Mouse (Mus musculus) limb, embryonic 10.5 days (tissue): ENCODE results near the gene Tuba3b. TPM values are rescaled to one million over a fixed set of nuclear protein-coding genes. Genes with fewer than 3 reads are reported as not detected.

ENCODE experiments used
- DNase-seq: peaks from one replicate; pipeline ENCODE4 v3.0.0-alpha.2; 2017; ENCODE audit warnings: low spot score
- H3K27ac ChIP-seq: fragments of 300-500 bp; sonication (generic); 2 replicates; pipeline ENCODE4 v1.5.1; 2016; ENCODE audit warnings: mild to moderate bottlenecking
- H3K27me3 ChIP-seq: fragments of 300-500 bp; sonication (generic); 2 replicates; pipeline ENCODE4 v1.6.1; 2016; ENCODE audit warnings: low read depth, mild to moderate bottlenecking; ENCODE audit not compliant: poor library complexity, severe bottlenecking
- H3K36me3 ChIP-seq: fragments of 300-500 bp; sonication (generic); 2 replicates; pipeline ENCODE4 v1.6.1; 2016; ENCODE audit warnings: mild to moderate bottlenecking, moderate library complexity
- H3K4me1 ChIP-seq: fragments of 300-500 bp; sonication (generic); 2 replicates; pipeline ENCODE4 v1.6.1; 2016
- H3K4me3 ChIP-seq: fragments of 300-500 bp; sonication (generic); 2 replicates; pipeline ENCODE4 v1.5.1; 2016; ENCODE audit warnings: mild to moderate bottlenecking, moderate library complexity
- H3K9me3 ChIP-seq: fragments of 300-500 bp; sonication (generic); replicated peaks from 2 replicates; pipeline ENCODE4 v1.6.1; 2016; ENCODE audit warnings: mild to moderate bottlenecking
- WGBS: fragments of 180-500 bp; shearing (Covaris S2); methylation state at CpG from one replicate; pipeline ENCODE4 v1.1.7; 2016; 5-methylcytosine and 5-hydroxymethylcytosine counted together
- polyA plus RNA-seq: library from polyadenylated mRNA; unstranded; fragments of >200 nt; fragmentation: Nextera tagmentation; extraction: Ambion mirVana; gene quantifications from 2 replicates; pipeline ENCODE4 v1.2.1, GENCODE M21; 2016

The Tuba3b gene
- not detected in 2 replicates for polyA plus RNA-seq

DNA sequence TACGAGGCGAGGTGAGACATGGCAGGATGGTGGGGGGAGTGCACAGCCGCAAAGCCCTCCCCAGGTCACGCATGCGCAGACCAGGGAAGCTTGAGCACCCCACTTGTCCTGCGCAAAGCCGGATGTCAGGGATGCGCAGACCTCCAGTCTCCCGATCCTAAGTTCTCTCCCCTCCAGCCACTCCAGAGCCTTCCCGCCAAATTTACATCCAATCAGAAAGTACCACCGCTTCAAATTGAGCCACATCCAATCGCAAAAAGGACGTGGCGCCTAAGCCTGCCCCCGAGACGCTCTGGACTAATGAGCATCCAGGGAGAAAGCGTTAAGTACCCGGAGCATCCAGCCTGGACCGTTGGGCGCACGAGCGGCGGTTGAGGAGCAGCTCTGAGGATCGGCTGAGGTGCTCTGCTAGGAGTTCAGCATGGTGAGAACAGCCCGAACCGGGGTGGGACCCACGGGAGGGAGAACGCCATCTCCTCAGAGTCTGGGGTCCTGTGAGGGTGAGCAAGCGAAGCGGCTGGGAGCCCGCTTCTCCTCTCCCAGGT, at the start of gene Tuba3b:
Gene Tuba3b (plus strand): TSS at position 92 of the 545 bp plus-strand sequence.
- DNase-seq, result no peak
- Histone ChIP-seq H3K36me3 (no peaks in the 10 kb centered on the region), H3K4me3 (no peak within 1 kb of the TSS), H3K4me1 (0 out of 2 replicates have a peak, but pooled peaks cover 3% of the 10 kb centered on the region), H3K27ac (no peak within 1 kb of the TSS), H3K27me3 (no peaks in the 10 kb centered on the region), H3K9me3 (no peaks in the 10 kb centered on the region)
- WGBS, result 96% methylated on average over 31 of the region's 31 CpGs

GRCm38 (mm10) chr6:145567296-145567695, 48.3 kb upstream of the Tuba3b start:
- 87% methylated on average over 8 of the region's 8 CpGs for WGBS
- no peak for DNase-seq

GRCm38 (mm10) chr6:145567832-145568231, 47.7 kb upstream of the Tuba3b start:
- no peaks in the 10 kb centered on the region for H3K9me3 ChIP-seq
- H3K4me1 ChIP-seq, result peaks cover 24% of the 10 kb centered on the region
- H3K27ac ChIP-seq, result no peak overlapping the region
- DNase-seq, result no peak
- H3K4me3 ChIP-seq, result no peak overlapping the region
- no peaks in the 10 kb centered on the region for H3K27me3 ChIP-seq
- 89% methylated on average over 3 of the region's 3 CpGs for WGBS
- H3K36me3 ChIP-seq, result no peaks in the 10 kb centered on the region

More at GRCm38 (mm10) chr6:145567296-145567695, 48.3 kb upstream of the Tuba3b start:
- peaks cover 24% of the 10 kb centered on the region for H3K4me1 ChIP-seq
- H3K27ac ChIP-seq, result peak overlapping the region; percentile 53; the same call in 1 of the 2 replicates
- no peaks in the 10 kb centered on the region for H3K27me3 ChIP-seq
- H3K4me3 ChIP-seq, result no peak overlapping the region
- no peaks in the 10 kb centered on the region for H3K9me3 ChIP-seq
- H3K36me3 ChIP-seq, result no peaks in the 10 kb centered on the region

- Histone ChIP-seq H3K9me3 (no peaks in the 10 kb centered on the region), H3K27me3 (no peaks in the 10 kb centered on the region), H3K4me3 (no peak overlapping the region), H3K27ac (peak overlapping the region; percentile 30; the same call in 1 of the 2 replicates), H3K4me1 (peaks cover 24% of the 10 kb centered on the region), H3K36me3 (no peaks in the 10 kb centered on the region)
- 94% methylated on average over 3 of the region's 3 CpGs for WGBS
- DNase-seq, result no peak
These were observed 46.9 kb upstream of the Tuba3b start for GRCm38 (mm10) chr6:145568701-145569100.

- Histone ChIP-seq H3K27me3 (no peaks in the 10 kb centered on the region), H3K4me1 (peaks cover 14% of the 10 kb centered on the region), H3K27ac (no peak overlapping the region), H3K9me3 (no peaks in the 10 kb centered on the region), H3K36me3 (no peaks in the 10 kb centered on the region), H3K4me3 (no peak overlapping the region)
- no peak for DNase-seq
- WGBS, result 90% methylated on average over 6 of the region's 6 CpGs
These were observed 42.1 kb upstream of the Tuba3b start for GRCm38 (mm10) chr6:145573250-145574013.

GRCm38 (mm10) chr6:145576762-145577161, 38.8 kb upstream of the Tuba3b start:
- Histone ChIP-seq H3K36me3 (no peaks in the 10 kb centered on the region), H3K4me1 (peaks cover 23% of the 10 kb centered on the region), H3K9me3 (no peaks in the 10 kb centered on the region), H3K27ac (no peak overlapping the region), H3K27me3 (no peaks in the 10 kb centered on the region), H3K4me3 (no peak overlapping the region)
- WGBS, result 96% methylated on average over 4 of the region's 4 CpGs
- no peak for DNase-seq

GRCm38 (mm10) chr6:145578457-145579185, 36.9 kb upstream of the Tuba3b start:
- peaks cover 27% of the 10 kb centered on the region for H3K4me1 ChIP-seq
- H3K27ac ChIP-seq, result peak overlapping the region; percentile 50; the same call in 1 of the 2 replicates
- 45% methylated on average over 10 of the region's 10 CpGs for WGBS

DNA sequence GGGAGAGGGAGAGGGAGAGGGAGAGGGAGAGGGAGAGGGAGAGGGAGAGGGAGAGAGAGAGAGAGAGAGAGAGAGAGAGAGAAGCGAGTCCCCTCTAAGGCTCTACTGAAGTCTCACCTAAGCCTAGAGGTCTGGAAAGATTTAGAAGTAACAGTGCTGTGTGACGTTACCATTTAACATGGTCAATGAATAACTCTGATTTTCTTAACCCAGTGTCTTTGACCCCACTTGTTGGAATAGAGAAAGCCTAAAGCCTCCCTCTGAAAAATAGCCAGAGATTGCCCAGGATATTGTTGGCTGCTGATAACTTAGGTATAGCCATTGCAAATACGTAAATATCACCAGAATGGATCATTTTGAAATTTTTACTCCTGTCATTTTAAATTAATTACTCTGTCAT, 35.8 kb upstream of the Tuba3b start:
- Histone ChIP-seq H3K27me3 (no peaks in the 10 kb centered on the region), H3K36me3 (no peaks in the 10 kb centered on the region), H3K4me3 (no peak overlapping the region), H3K4me1 (peaks cover 27% of the 10 kb centered on the region), H3K9me3 (no peaks in the 10 kb centered on the region), H3K27ac (no peak overlapping the region)
- WGBS, result 84% methylated on average over 3 of the region's 3 CpGs
- no peak for DNase-seq

More at GRCm38 (mm10) chr6:145578457-145579185, 36.9 kb upstream of the Tuba3b start:
- Histone ChIP-seq H3K9me3 (no peaks in the 10 kb centered on the region), H3K36me3 (no peaks in the 10 kb centered on the region), H3K27me3 (no peaks in the 10 kb centered on the region), H3K4me3 (no peak overlapping the region)
- DNase-seq, result no peak

GRCm38 (mm10) chr6:145581366-145582170, 34.0 kb upstream of the Tuba3b start:
- Histone ChIP-seq H3K4me1 (peaks cover 27% of the 10 kb centered on the region), H3K27me3 (no peaks in the 10 kb centered on the region), H3K27ac (peak overlapping the region; percentile 15; the same call in 1 of the 2 replicates), H3K4me3 (no peak overlapping the region), H3K36me3 (no peaks in the 10 kb centered on the region), H3K9me3 (no peaks in the 10 kb centered on the region)
- DNase-seq, result no peak
- 83% methylated on average over 10 of the region's 10 CpGs for WGBS

DNA sequence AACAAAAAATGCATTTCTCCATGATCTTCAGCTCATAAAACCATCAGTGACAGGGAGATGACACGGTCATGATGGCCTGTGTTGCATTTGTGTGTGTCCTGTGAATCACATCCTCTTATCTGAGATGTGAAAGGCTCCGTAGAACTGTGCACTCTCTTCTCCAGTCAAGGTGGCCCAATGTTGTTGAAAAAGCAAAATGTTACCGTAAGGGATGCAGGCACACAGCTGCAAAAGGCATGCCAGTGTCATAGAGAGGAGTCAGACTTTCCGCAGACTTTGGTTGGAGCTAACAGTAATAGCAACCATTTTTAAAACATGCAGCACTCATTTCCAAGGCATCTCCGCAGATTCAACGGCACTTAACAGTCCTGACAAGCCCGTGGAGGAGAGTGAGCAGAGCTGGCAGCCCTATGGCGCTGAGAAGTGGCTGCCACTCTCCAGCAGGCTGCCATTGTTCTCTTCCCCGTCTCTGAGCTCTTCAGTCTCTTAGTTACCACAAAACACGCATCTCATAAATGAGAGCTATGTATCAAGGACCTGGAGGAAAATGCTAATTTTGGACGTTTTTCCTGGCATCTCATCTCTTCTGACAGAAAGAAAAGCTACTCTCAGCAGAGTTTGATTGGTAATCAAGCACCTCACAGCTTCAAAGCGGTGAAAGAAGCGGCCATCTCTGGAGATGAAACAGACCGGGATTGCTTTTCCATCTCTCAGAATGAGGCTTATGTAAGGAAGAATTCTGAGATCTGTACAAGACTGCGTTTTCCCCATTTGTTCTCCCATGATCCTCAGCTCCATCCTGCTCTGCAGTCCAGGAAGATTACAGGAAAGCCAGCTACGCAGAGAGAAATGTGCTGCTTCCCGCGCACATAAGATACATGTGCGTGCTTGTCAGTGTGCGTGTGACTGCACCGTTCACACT, 30.2 kb upstream of the Tuba3b start:
- no peaks in the 10 kb centered on the region for H3K27me3 ChIP-seq
- H3K27ac ChIP-seq, result no peak overlapping the region
- H3K4me1 ChIP-seq, result peaks cover 8% of the 10 kb centered on the region; the same call in 1 of the 2 replicates
- no peaks in the 10 kb centered on the region for H3K36me3 ChIP-seq
- no peaks in the 10 kb centered on the region for H3K9me3 ChIP-seq
- no peak for DNase-seq
- 88% methylated on average over 21 of the region's 21 CpGs for WGBS
- H3K4me3 ChIP-seq, result no peak overlapping the region

- H3K4me1 ChIP-seq, result peaks cover 35% of the 10 kb centered on the region
- DNase-seq, result no peak
- H3K9me3 ChIP-seq, result no peaks in the 10 kb centered on the region
- no peaks in the 10 kb centered on the region for H3K27me3 ChIP-seq
- WGBS, result 82% methylated on average over 11 of the region's 11 CpGs
- H3K27ac ChIP-seq, result peak overlapping the region; percentile 21; the same call in 1 of the 2 replicates
- H3K4me3 ChIP-seq, result no peak overlapping the region
- H3K36me3 ChIP-seq, result no peaks in the 10 kb centered on the region
These were observed 24.9 kb upstream of the Tuba3b start for GRCm38 (mm10) chr6:145590501-145591293.
